Mouse (Mus musculus) right cerebral cortex, adult 18-20 months (tissue): ENCODE data around the gene Olfr1168.
"Not testable (repeated sequence)": the region's sequence is repeated elsewhere in the genome, so short reads cannot be mapped to it uniquely, and the experiment has no call there.

Experiments used
- DNase-seq: peaks from one replicate; pipeline ENCODE4 v3.0.0; 2022; ENCODE audit warnings: mixed read lengths

Gene Olfr1168

DNA sequence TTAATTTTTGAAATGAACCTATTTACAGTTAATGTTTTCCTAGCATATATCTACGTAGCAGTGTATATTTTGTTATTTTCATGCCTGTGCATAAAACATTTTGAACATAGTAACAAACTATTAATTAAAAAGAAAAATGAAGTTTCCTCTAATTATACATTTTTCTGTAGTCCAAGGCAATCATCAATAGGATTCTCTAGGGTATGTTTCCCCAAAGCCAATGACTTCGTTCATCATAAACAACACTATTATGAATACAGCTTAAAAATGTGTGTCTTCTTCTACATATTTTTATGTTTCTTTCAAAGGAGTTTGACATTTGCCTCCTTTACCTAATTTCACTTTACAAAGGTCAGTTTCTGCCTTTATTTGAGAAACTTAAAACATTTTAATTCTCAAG lies at the start of gene Olfr1168:
TSS of gene Olfr1168 (plus strand) at position 301 of the 400 bp plus-strand sequence.
- no peak for DNase-seq

DNA sequence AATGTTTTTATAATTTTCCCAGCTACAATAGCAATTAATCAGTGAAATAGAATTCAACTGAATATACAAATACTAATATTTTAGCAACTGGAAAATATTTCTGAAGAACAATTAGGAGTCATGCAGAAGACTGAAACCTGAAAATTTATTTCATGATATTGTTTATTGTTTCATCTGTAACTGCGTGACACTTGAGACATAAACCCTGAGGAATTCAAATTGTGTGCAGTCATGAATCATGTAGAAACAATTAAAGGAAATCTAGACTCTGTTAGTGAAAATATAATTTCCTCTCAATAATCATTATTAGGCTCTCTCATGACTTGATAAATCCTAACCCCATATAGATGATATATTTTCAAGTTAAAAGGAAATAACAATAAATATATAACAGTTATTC lies 26.6 kb upstream of the Olfr1168 start, which contains the start of gene Olfr1167:
TSS of gene Olfr1167 (minus strand) at position 101 of the 400 bp plus-strand sequence.
- DNase-seq = not testable (repeated sequence)

DNA sequence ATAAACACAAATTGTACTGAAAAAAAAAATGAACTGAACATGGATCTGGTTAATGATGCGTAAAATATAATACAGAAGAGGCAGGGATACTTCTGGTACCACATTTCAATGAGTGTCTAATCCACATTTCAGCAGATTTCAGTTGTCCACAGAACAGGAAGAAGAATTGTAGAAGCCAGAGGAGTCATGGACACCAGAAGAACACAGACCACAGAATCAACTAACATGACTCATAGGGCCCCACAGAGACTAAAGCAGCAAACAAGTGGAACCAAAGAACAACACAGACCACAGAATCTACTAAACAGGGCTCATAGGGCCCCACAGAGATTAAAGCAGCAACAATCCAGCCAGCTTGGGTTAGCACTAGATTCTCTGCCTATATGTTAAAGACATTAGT lies 39.1 kb downstream of the Olfr1168 start:
- DNase-seq = no peak

DNA sequence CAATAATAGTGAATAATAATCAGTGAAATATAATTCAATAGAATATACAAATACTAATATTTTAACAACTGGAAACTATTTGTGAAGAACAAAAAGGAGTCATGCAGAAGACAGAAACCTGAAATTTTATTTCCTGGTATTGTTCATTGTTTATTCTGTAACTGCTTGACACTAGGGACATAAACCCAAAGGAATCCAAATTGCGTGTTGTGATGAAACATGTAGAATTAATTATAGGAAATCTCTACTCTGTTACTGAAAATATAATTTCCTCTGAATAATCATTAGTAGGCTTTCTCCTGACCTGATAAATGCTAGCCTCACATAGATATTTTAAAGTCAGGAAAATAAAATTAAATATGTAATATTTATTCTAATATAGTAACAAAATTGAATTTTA lies 46.6 kb downstream of the Olfr1168 start, which contains the start of gene Olfr1170:
TSS of gene Olfr1170 (minus strand) at position 101 of the 400 bp plus-strand sequence.
- no peak for DNase-seq
